Mouse (Mus musculus) layer of hippocampus, adult 11-12 months (tissue): Measurements from ENCODE around the gene Accsl.

Experiments
- DNase-seq: peaks from one replicate; pipeline ENCODE4 v3.0.0; 2022; ENCODE audit warnings: low spot score

Accsl gene

DNA sequence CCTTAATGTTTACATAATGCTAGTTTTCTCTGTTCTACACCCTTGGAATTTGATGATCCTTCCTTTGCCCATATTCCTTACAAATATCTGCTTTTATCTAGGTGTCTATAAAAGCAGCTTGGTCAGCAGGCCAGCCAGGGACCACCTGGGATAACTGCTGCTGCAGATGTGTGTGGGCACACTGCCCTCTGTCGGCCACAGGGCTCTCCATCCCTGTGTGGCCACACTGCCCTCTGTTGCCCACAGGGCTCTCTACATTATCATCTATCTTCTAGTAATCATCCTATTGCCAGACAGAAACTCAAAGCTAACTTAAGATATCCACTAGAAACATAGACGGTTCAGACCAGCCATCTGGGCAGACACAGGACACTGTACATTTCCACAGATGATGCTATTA, 59.0 kb downstream of the Accsl start:
- no peak for DNase-seq

DNA sequence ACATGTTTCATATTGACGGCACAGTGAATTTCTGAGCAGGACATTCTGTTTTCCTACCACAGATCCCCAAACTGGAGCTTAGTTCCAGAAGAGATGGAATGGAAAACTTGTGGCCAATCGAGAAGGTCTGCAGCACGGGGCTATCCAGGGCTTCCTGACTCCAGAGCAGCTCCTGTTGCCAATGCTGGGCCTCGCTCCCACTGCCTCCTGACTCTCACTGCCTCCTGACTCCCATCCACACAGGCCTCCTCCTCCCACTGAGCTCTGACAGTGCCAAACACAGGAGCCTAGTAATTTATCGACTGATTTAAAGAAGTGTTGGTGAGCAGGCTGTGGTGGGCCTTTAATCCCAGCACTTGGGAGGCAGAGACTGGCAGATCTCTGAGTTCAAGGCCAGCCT, 60.9 kb downstream of the Accsl start:
- DNase-seq, result no peak

DNA sequence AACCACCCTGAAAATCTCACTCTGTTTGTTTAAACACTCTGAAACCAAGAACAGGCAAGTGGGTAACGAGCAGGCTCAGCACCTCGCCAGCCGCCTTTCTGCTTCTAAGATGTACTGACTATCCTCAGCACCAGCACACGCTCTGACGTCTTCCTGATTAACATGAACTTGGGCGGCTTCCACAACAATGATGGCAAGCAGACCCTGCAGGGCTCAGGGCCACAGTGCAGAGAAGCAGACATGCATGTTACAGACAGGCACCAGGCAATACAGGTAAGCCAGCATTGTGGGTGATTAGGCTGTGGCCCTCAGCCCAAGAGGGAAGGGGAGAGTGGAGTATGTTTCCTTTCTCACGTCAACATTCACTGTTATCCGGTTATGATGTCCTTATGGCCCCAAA, 61.5 kb downstream of the Accsl start:
- DNase-seq, result no peak

DNA sequence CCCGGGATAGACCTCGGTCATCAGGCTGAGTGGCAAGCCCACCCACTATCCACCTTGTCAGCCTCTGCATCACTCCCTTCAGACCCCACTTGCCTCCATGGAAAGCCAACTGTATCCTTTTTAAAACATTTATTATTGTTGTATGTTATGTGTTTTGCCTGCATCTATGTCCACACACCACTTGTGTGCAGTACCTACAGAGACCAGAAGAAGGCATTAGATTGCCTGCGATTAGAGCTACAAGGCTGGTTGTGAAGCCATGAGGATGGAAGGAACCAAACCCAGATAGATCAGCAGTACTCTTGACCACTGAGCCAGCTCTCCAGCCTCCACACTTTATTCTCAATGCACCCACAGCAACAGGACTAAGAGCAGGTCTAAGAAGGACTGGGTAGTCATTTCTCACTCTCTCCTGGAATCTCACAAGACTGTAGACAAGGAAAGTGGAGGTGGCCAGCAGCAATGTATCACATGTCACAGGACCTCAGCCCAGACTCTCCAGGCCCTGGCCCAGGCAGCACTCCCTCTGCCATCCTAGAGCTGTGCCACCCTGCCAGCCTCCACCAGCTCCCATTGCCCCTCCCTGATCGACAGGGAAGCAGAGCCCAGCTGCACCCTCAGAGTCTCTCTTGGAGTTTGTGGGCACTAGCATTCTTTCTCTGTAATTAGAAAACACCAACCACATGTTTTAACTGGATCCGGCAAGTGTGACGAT, 62.3 kb downstream of the Accsl start:
- DNase-seq, result no peak

DNA sequence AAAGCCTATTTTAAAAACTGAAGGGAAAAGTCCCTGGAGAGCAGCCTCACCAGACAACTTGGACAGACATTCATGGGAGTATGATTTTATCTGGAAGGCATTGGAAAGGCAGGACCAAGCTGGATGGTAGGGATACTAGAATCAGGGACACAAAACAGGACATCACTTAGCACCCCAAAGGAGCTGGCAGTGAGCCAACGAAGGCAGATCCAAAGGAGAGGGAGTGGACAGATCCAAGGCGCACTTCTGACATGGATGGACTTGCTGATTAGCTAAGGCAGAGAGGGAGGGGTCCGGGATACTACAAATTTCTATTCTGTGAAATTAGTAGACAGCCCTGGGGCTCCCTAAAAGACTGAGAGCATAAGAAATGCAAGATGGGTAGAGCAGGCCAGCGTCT, 63.4 kb downstream of the Accsl start:
- no peak for DNase-seq
